Mouse (Mus musculus) MEL (cell line): Measurements from ENCODE around the gene Akt3. TPM values are rescaled to one million over a fixed set of nuclear protein-coding genes. Genes with fewer than 3 reads are reported as not detected.

ENCODE experiments used
- DNase-seq: peaks from one replicate; pipeline ENCODE4 v3.0.0; 2011; ENCODE audit warnings: low read depth, low spot score
- H3K27ac ChIP-seq: 2 replicates; pipeline ENCODE4 v1.5.1; 2012; ENCODE audit warnings: low read depth, mild to moderate bottlenecking, control low read depth, low read length, moderate library complexity; ENCODE audit not compliant: control insufficient read depth
- H3K27me3 ChIP-seq, 2 experiments: fragments of 150-350 bp in 1 of 2; sonication (generic) in 1 of 2; 2 replicates each; pipeline ENCODE4 v1.6.1; 2012; ENCODE audit warnings: low read length in 2 of 2, mild to moderate bottlenecking in 2 of 2, improper control_type of control experiment in 1 of 2, moderate library complexity in 1 of 2; ENCODE audit not compliant: insufficient read depth in 2 of 2, control insufficient read depth in 1 of 2
- H3K36me3 ChIP-seq, 2 experiments: 2 replicates each; pipeline ENCODE4 v1.6.1; 2012 to 2014; ENCODE audit warnings: low read length in 2 of 2, improper control_type of control experiment in 1 of 2, inconsistent platforms in 1 of 2, mild to moderate bottlenecking in 1 of 2; ENCODE audit not compliant: insufficient read depth in 2 of 2, control insufficient read depth in 1 of 2
- H3K4me1 ChIP-seq, 2 experiments: fragments of 150-350 bp in 1 of 2; sonication (generic) in 1 of 2; 2 replicates each; pipeline ENCODE4 v1.6.1; 2012; ENCODE audit warnings: low read length in 2 of 2, improper control_type of control experiment in 1 of 2, mild to moderate bottlenecking in 1 of 2; ENCODE audit not compliant: insufficient read depth in 2 of 2, control insufficient read depth in 1 of 2
- H3K4me3 ChIP-seq, 2 experiments: fragments of 150-350 bp in 1 of 2; sonication (generic) in 1 of 2; 2 replicates each; pipeline ENCODE4 v1.5.1; 2012; ENCODE audit warnings: low read depth in 2 of 2, low read length in 2 of 2, mild to moderate bottlenecking in 2 of 2, moderate library complexity in 2 of 2, control low read depth in 1 of 2, improper control_type of control experiment in 1 of 2; ENCODE audit not compliant: control insufficient read depth in 1 of 2, insufficient read depth in 1 of 2
- H3K79me2 ChIP-seq: 2 replicates; pipeline ENCODE4 v1.6.1; 2012; ENCODE audit warnings: mild to moderate bottlenecking, low read length, moderate library complexity; ENCODE audit not compliant: control insufficient read depth, poor library complexity, insufficient read depth
- H3K9ac ChIP-seq: 2 replicates; pipeline ENCODE4 v1.6.1; 2012; ENCODE audit warnings: low read depth, mild to moderate bottlenecking, control low read depth, low read length, moderate library complexity; ENCODE audit not compliant: control insufficient read depth, poor library complexity, severe bottlenecking
- H3K9me3 ChIP-seq: fragments of 150-350 bp; sonication (generic); replicated peaks from 2 replicates; pipeline ENCODE4 v1.6.1; 2012; ENCODE audit warnings: mild to moderate bottlenecking, low read length, improper control_type of control experiment, moderate library complexity; ENCODE audit not compliant: insufficient read depth
- BHLHE40 ChIP-seq: IDR thresholded peaks from 2 replicates; pipeline ENCODE4 v1.6.1; 2012; ENCODE audit warnings: low read depth, mild to moderate bottlenecking, inconsistent platforms, low read length, improper control_type of control experiment, borderline replicate concordance
- E2F4 ChIP-seq: IDR thresholded peaks from 2 replicates; pipeline ENCODE4 v1.6.1; 2011; ENCODE audit warnings: low read depth, low read length, improper control_type of control experiment, borderline replicate concordance
- KAT2A ChIP-seq: conservative IDR thresholded peaks from 2 replicates; pipeline ENCODE4 v1.6.1; 2012; ENCODE audit warnings: low read depth, low read length, improper control_type of control experiment, inconsistent platforms
- MAFK ChIP-seq: IDR thresholded peaks from 2 replicates; pipeline ENCODE4 v1.6.1; 2011; ENCODE audit warnings: low read depth, mild to moderate bottlenecking, low read length, improper control_type of control experiment, borderline replicate concordance
- MAX ChIP-seq: IDR thresholded peaks from 2 replicates; pipeline ENCODE4 v1.6.1; 2011; ENCODE audit warnings: low read length, improper control_type of control experiment
- MAZ ChIP-seq: IDR thresholded peaks from 2 replicates; pipeline ENCODE4 v1.6.1; 2012; ENCODE audit warnings: low read depth, mild to moderate bottlenecking, inconsistent platforms, low read length, improper control_type of control experiment
- MXI1 ChIP-seq: IDR thresholded peaks from 2 replicates; pipeline ENCODE4 v1.6.1; 2011; ENCODE audit warnings: mild to moderate bottlenecking, low read depth, low read length, improper control_type of control experiment
- MYC ChIP-seq: IDR thresholded peaks from 2 replicates; pipeline ENCODE4 v1.6.1; 2011; ENCODE audit warnings: low read depth, mild to moderate bottlenecking, low read length, improper control_type of control experiment, moderate library complexity
- POLR2AphosphoS2 ChIP-seq: IDR thresholded peaks from 2 replicates; pipeline ENCODE4 v1.6.1; 2011; ENCODE audit warnings: low read length, improper control_type of control experiment
- RCOR1 ChIP-seq: IDR thresholded peaks from 2 replicates; pipeline ENCODE4 v1.6.1; 2012; ENCODE audit warnings: low read depth, mild to moderate bottlenecking, inconsistent platforms, low read length, improper control_type of control experiment
- SIN3A ChIP-seq: IDR thresholded peaks from 2 replicates; pipeline ENCODE4 v1.6.1; 2012; ENCODE audit warnings: low read length, improper control_type of control experiment, inconsistent platforms
- SMC3 ChIP-seq: IDR thresholded peaks from 2 replicates; pipeline ENCODE4 v1.6.1; 2011; ENCODE audit warnings: low read depth, low read length, improper control_type of control experiment
- TAL1 ChIP-seq: IDR thresholded peaks from 2 replicates; pipeline ENCODE4 v1.6.1; 2012; ENCODE audit warnings: mild to moderate bottlenecking, inconsistent platforms, low read length, moderate library complexity, mixed read lengths
- TBP ChIP-seq: IDR thresholded peaks from 2 replicates; pipeline ENCODE4 v1.8.0; 2011; ENCODE audit warnings: low read depth, low read length, improper control_type of control experiment
- TCF12 ChIP-seq: IDR thresholded peaks from 2 replicates; pipeline ENCODE4 v1.6.1; 2014; ENCODE audit warnings: low read depth, mild to moderate bottlenecking, inconsistent platforms, low read length, improper control_type of control experiment, moderate library complexity
- USF2 ChIP-seq, 2 experiments: IDR thresholded peaks; 2 replicates each; pipeline ENCODE4 v1.6.1; 2011 to 2012; ENCODE audit warnings: improper control_type of control experiment in 2 of 2, low read length in 2 of 2, borderline replicate concordance in 1 of 2, inconsistent platforms in 1 of 2, low read depth in 1 of 2, mild to moderate bottlenecking in 1 of 2; ENCODE audit not compliant: insufficient read depth in 1 of 2
- ZC3H11A ChIP-seq: IDR thresholded peaks from 2 replicates; pipeline ENCODE4 v1.6.1; 2012; ENCODE audit warnings: low read depth, mild to moderate bottlenecking, inconsistent platforms, low read length, improper control_type of control experiment
- ZKSCAN1 ChIP-seq: IDR thresholded peaks from 2 replicates; pipeline ENCODE4 v1.6.1; 2012; ENCODE audit warnings: low read depth, mild to moderate bottlenecking, inconsistent platforms, low read length, improper control_type of control experiment, moderate library complexity
- ZMIZ1 ChIP-seq: IDR thresholded peaks from 2 replicates; pipeline ENCODE4 v1.6.1; 2012; ENCODE audit warnings: low read depth, mild to moderate bottlenecking, inconsistent platforms, low read length, improper control_type of control experiment, moderate library complexity
- polyA plus RNA-seq, 2 experiments: library from polyadenylated mRNA; stranded (reverse) in 1 of 2; unstranded in 1 of 2; fragments of >175 nt in 1 of 2; fragments of >200 nt in 1 of 2; gene quantifications; 2 replicates each; pipeline versions ENCODE4 v1.2.1 to v1.2.4; 2012; ENCODE audit warnings: low replicate concordance in 2 of 2, low read depth in 1 of 2; ENCODE audit not compliant: insufficient read length in 2 of 2, insufficient read depth in 1 of 2, missing spikeins in 1 of 2
- total RNA-seq: library from RNA; depleted of rRNA; stranded (reverse); fragments of 300-350 nt; gene quantifications from 2 replicates; pipeline ENCODE4 v1.2.3, GENCODE M21; 2012

Akt3 gene
- total and polyA plus RNA-seq, 3 experiments: 3.5 to 6.2 TPM; not detected in 1

GRCm38 (mm10) chr1:177067123-177067646, 190.8 kb downstream of the Akt3 start:
- no peaks in the 10 kb centered on the region for H3K9me3 ChIP-seq
- no peak for DNase-seq
- no peaks in the 10 kb centered on the region for H3K36me3 ChIP-seq
- no peak overlapping the region for H3K4me3 ChIP-seq
- H3K4me1 ChIP-seq: no peaks in the 10 kb centered on the region
- H3K9ac ChIP-seq: no peak overlapping the region
- no peaks in the 10 kb centered on the region for H3K79me2 ChIP-seq
- no peak overlapping the region for H3K27ac ChIP-seq
- TF ChIP-seq TCF12 (no peak), MYC (no peak), MAX (no peak), KAT2A (no peak), E2F4 (no peak)
- H3K27me3 ChIP-seq: no peaks in the 10 kb centered on the region

- peak; percentile 36 for DNase-seq
- Histone ChIP-seq H3K9me3 (no peaks in the 10 kb centered on the region), H3K4me1 (no peaks in the 10 kb centered on the region), H3K27me3 (no peaks in the 10 kb centered on the region), H3K36me3 (no peaks in the 10 kb centered on the region), H3K79me2 (no peaks in the 10 kb centered on the region), H3K4me3 (no peak overlapping the region), H3K9ac (no peak overlapping the region), H3K27ac (no peak overlapping the region)
- TF ChIP-seq TAL1: no peak
- TF ChIP-seq ZC3H11A: no peak
- TF ChIP-seq TCF12: no peak
- no peak for TF ChIP-seq SIN3A
- no peak for TF ChIP-seq TBP
- no peak for TF ChIP-seq SMC3
- TF ChIP-seq MAZ: no peak
- no peak for TF ChIP-seq ZKSCAN1
- no peak for TF ChIP-seq MYC
- TF ChIP-seq MXI1: no peak
- no peak for TF ChIP-seq E2F4
- no peak for TF ChIP-seq RCOR1
- no peak for TF ChIP-seq MAFK
- no peak for TF ChIP-seq BHLHE40
- TF ChIP-seq USF2 (IDR thresholded peaks at IDR 0.05; ENCODE audit: borderline replicate concordance in 1 of 2, insufficient read depth in 1 of 2, low read depth in 1 of 2, low read length in 2 of 2): no peak
- TF ChIP-seq POLR2AphosphoS2: no peak
- no peak for TF ChIP-seq ZMIZ1
Observed at GRCm38 (mm10) chr1:177065732-177066131, 192.3 kb downstream of the Akt3 start.
